Mouse (Mus musculus) MEL (cell line): ENCODE measurements around the gene Gm42715. TPM values are rescaled to one million over a fixed set of nuclear protein-coding genes. Genes with fewer than 3 reads are reported as not detected.

Source experiments
- DNase-seq: peaks from one replicate; pipeline ENCODE4 v3.0.0; 2011; ENCODE audit warnings: low read depth, low spot score
- H3K27ac ChIP-seq: 2 replicates; pipeline ENCODE4 v1.5.1; 2012; ENCODE audit warnings: low read depth, mild to moderate bottlenecking, control low read depth, low read length, moderate library complexity; ENCODE audit not compliant: control insufficient read depth
- H3K27me3 ChIP-seq, 2 experiments: fragments of 150-350 bp in 1 of 2; sonication (generic) in 1 of 2; 2 replicates each; pipeline ENCODE4 v1.6.1; 2012; ENCODE audit warnings: low read length in 2 of 2, mild to moderate bottlenecking in 2 of 2, improper control_type of control experiment in 1 of 2, moderate library complexity in 1 of 2; ENCODE audit not compliant: insufficient read depth in 2 of 2, control insufficient read depth in 1 of 2
- H3K36me3 ChIP-seq, 2 experiments: 2 replicates each; pipeline ENCODE4 v1.6.1; 2012 to 2014; ENCODE audit warnings: low read length in 2 of 2, improper control_type of control experiment in 1 of 2, inconsistent platforms in 1 of 2, mild to moderate bottlenecking in 1 of 2; ENCODE audit not compliant: insufficient read depth in 2 of 2, control insufficient read depth in 1 of 2
- H3K4me1 ChIP-seq, 2 experiments: fragments of 150-350 bp in 1 of 2; sonication (generic) in 1 of 2; 2 replicates each; pipeline ENCODE4 v1.6.1; 2012; ENCODE audit warnings: low read length in 2 of 2, improper control_type of control experiment in 1 of 2, mild to moderate bottlenecking in 1 of 2; ENCODE audit not compliant: insufficient read depth in 2 of 2, control insufficient read depth in 1 of 2
- H3K4me3 ChIP-seq, 2 experiments: fragments of 150-350 bp in 1 of 2; sonication (generic) in 1 of 2; 2 replicates each; pipeline ENCODE4 v1.5.1; 2012; ENCODE audit warnings: low read depth in 2 of 2, low read length in 2 of 2, mild to moderate bottlenecking in 2 of 2, moderate library complexity in 2 of 2, control low read depth in 1 of 2, improper control_type of control experiment in 1 of 2; ENCODE audit not compliant: control insufficient read depth in 1 of 2, insufficient read depth in 1 of 2
- H3K79me2 ChIP-seq: 2 replicates; pipeline ENCODE4 v1.6.1; 2012; ENCODE audit warnings: mild to moderate bottlenecking, low read length, moderate library complexity; ENCODE audit not compliant: control insufficient read depth, poor library complexity, insufficient read depth
- H3K9ac ChIP-seq: 2 replicates; pipeline ENCODE4 v1.6.1; 2012; ENCODE audit warnings: low read depth, mild to moderate bottlenecking, control low read depth, low read length, moderate library complexity; ENCODE audit not compliant: control insufficient read depth, poor library complexity, severe bottlenecking
- H3K9me3 ChIP-seq: fragments of 150-350 bp; sonication (generic); replicated peaks from 2 replicates; pipeline ENCODE4 v1.6.1; 2012; ENCODE audit warnings: mild to moderate bottlenecking, low read length, improper control_type of control experiment, moderate library complexity; ENCODE audit not compliant: insufficient read depth
- E2F4 ChIP-seq: IDR thresholded peaks from 2 replicates; pipeline ENCODE4 v1.6.1; 2011; ENCODE audit warnings: low read depth, low read length, improper control_type of control experiment, borderline replicate concordance
- GATA1 ChIP-seq: IDR thresholded peaks from 2 replicates; pipeline ENCODE4 v1.6.1; 2011; ENCODE audit warnings: low read depth, low read length, improper control_type of control experiment
- HCFC1 ChIP-seq: IDR thresholded peaks from 2 replicates; pipeline ENCODE4 v1.6.1; 2012; ENCODE audit warnings: low read depth, mild to moderate bottlenecking, inconsistent platforms, low read length, improper control_type of control experiment, moderate library complexity
- JUND ChIP-seq: IDR thresholded peaks from 2 replicates; pipeline ENCODE4 v1.6.1; 2011; ENCODE audit warnings: low read depth, mild to moderate bottlenecking, improper control_type of control experiment, low read length
- KAT2A ChIP-seq: conservative IDR thresholded peaks from 2 replicates; pipeline ENCODE4 v1.6.1; 2012; ENCODE audit warnings: low read depth, low read length, improper control_type of control experiment, inconsistent platforms
- MAX ChIP-seq: IDR thresholded peaks from 2 replicates; pipeline ENCODE4 v1.6.1; 2011; ENCODE audit warnings: low read length, improper control_type of control experiment
- MAZ ChIP-seq: IDR thresholded peaks from 2 replicates; pipeline ENCODE4 v1.6.1; 2012; ENCODE audit warnings: low read depth, mild to moderate bottlenecking, inconsistent platforms, low read length, improper control_type of control experiment
- MEF2A ChIP-seq: IDR thresholded peaks from 2 replicates; pipeline ENCODE4 v1.6.1; 2014; ENCODE audit warnings: low read depth, mild to moderate bottlenecking, inconsistent platforms, low read length, improper control_type of control experiment; ENCODE audit not compliant: poor library complexity, insufficient replicate concordance, severe bottlenecking; ENCODE audit errors: extremely low read depth
- MXI1 ChIP-seq: IDR thresholded peaks from 2 replicates; pipeline ENCODE4 v1.6.1; 2011; ENCODE audit warnings: mild to moderate bottlenecking, low read depth, low read length, improper control_type of control experiment
- POLR2A ChIP-seq, 2 experiments: IDR thresholded peaks; 2 replicates each; pipeline ENCODE4 v1.6.1; 2011 to 2012; ENCODE audit warnings: low read length in 2 of 2, mild to moderate bottlenecking in 2 of 2, control low read depth in 1 of 2, improper control_type of control experiment in 1 of 2, low read depth in 1 of 2, moderate library complexity in 1 of 2; ENCODE audit not compliant: control insufficient read depth in 1 of 2, insufficient read depth in 1 of 2, poor library complexity in 1 of 2
- SIN3A ChIP-seq: IDR thresholded peaks from 2 replicates; pipeline ENCODE4 v1.6.1; 2012; ENCODE audit warnings: low read length, improper control_type of control experiment, inconsistent platforms
- TAL1 ChIP-seq: IDR thresholded peaks from 2 replicates; pipeline ENCODE4 v1.6.1; 2012; ENCODE audit warnings: mild to moderate bottlenecking, inconsistent platforms, low read length, moderate library complexity, mixed read lengths
- TBP ChIP-seq: IDR thresholded peaks from 2 replicates; pipeline ENCODE4 v1.8.0; 2011; ENCODE audit warnings: low read depth, low read length, improper control_type of control experiment
- USF1 ChIP-seq: IDR thresholded peaks from 2 replicates; pipeline ENCODE4 v1.6.1; 2014; ENCODE audit warnings: low read depth, mild to moderate bottlenecking, inconsistent platforms, low read length, improper control_type of control experiment, moderate library complexity
- ZC3H11A ChIP-seq: IDR thresholded peaks from 2 replicates; pipeline ENCODE4 v1.6.1; 2012; ENCODE audit warnings: low read depth, mild to moderate bottlenecking, inconsistent platforms, low read length, improper control_type of control experiment
- ZKSCAN1 ChIP-seq: IDR thresholded peaks from 2 replicates; pipeline ENCODE4 v1.6.1; 2012; ENCODE audit warnings: low read depth, mild to moderate bottlenecking, inconsistent platforms, low read length, improper control_type of control experiment, moderate library complexity
- ZMIZ1 ChIP-seq: IDR thresholded peaks from 2 replicates; pipeline ENCODE4 v1.6.1; 2012; ENCODE audit warnings: low read depth, mild to moderate bottlenecking, inconsistent platforms, low read length, improper control_type of control experiment, moderate library complexity
- ZNF384 ChIP-seq: IDR thresholded peaks from 2 replicates; pipeline ENCODE4 v1.6.1; 2012; ENCODE audit warnings: low read depth, mild to moderate bottlenecking, inconsistent platforms, low read length, improper control_type of control experiment
- polyA plus RNA-seq, 2 experiments: library from polyadenylated mRNA; stranded (reverse) in 1 of 2; unstranded in 1 of 2; fragments of >175 nt in 1 of 2; fragments of >200 nt in 1 of 2; gene quantifications; 2 replicates each; pipeline versions ENCODE4 v1.2.1 to v1.2.4; 2012; ENCODE audit warnings: low replicate concordance in 2 of 2, low read depth in 1 of 2; ENCODE audit not compliant: insufficient read length in 2 of 2, insufficient read depth in 1 of 2, missing spikeins in 1 of 2
- total RNA-seq: library from RNA; depleted of rRNA; stranded (reverse); fragments of 300-350 nt; gene quantifications from 2 replicates; pipeline ENCODE4 v1.2.3, GENCODE M21; 2012

Gm42715 gene
- total and polyA plus RNA-seq, 3 experiments = 9.0 to 25.4 TPM; not detected in 1

DNA sequence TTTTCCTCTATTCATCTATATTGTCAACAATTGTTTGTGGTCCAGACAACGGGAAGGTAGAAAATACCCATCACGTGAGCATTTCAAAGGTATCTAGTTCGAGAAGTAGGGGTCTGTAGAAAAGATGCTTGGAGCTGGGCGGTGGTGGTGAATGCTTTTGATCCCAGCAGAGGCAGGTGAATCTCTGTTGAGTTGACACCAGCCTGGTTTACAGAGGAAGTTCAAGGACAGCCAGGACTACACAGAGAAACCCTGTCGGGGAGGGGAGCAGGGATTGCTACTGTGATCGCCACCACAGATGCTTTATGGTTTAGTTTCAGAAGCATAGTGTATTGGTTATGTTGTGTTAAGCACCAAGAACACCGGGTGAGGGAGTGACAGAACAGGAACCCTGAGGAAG is 54.7 kb downstream of the Gm42715 start:
- H3K9me3 ChIP-seq = no peaks in the 10 kb centered on the region
- H3K4me3 ChIP-seq = peak overlapping the region; percentile 86 to 90
- H3K4me1 ChIP-seq = peaks cover 0 to 10% of the 10 kb centered on the region in 2 experiments; a peak in 2 of 4 replicates
- peak overlapping the region; percentile 80 for H3K9ac ChIP-seq
- DNase-seq = peak; percentile 42
- no peak overlapping the region; the same call in 1 of the 2 replicates for H3K27ac ChIP-seq
- no peaks in the 10 kb centered on the region for H3K27me3 ChIP-seq
- peaks cover 0 to 11% of the 10 kb centered on the region in 2 experiments; a peak in 2 of 4 replicates for H3K36me3 ChIP-seq
- H3K79me2 ChIP-seq = peaks cover 16% of the 10 kb centered on the region
- TF ChIP-seq USF1 (peak; percentile 46; the same call in 1 of the 2 replicates), ZKSCAN1 (no peak)

DNA sequence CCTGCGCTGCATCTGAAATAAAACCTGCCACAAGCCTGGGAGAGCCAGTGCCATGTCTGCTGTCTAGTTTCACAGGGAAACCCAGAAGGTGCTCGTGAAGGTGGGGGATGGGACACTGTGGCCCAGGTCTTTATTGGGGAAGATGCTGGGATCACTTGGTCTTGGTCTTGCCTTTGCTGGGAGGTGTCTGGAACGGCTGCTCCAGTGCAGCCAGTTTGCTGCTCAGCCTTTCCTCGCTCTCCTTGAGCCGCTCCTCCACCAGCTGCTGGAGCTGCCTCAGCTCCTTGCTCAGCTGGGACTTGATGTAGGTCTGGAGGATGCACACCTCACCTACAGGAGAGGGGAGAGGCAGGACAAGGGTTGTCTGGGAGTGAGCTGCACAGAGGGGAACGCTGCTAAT is 63.9 kb downstream of the Gm42715 start:
- TF ChIP-seq E2F4 = no peak
- no peak for TF ChIP-seq JUND
- no peak for TF ChIP-seq ZNF384
- no peak for TF ChIP-seq ZC3H11A
- no peak for TF ChIP-seq ZMIZ1
- TF ChIP-seq TBP = no peak
- no peak for TF ChIP-seq SIN3A
- no peak for TF ChIP-seq MXI1
- no peak for TF ChIP-seq POLR2A (IDR thresholded peaks at IDR 0.05; ENCODE audit: control insufficient read depth in 1 of 2, insufficient read depth in 1 of 2, low read depth in 1 of 2, low read length in 2 of 2, poor library complexity in 1 of 2)
- no peak for TF ChIP-seq KAT2A
- no peak for TF ChIP-seq MAX
- TF ChIP-seq MAZ = no peak
- no peak for TF ChIP-seq MEF2A
- no peak for TF ChIP-seq TAL1
- TF ChIP-seq GATA1 = no peak
- TF ChIP-seq HCFC1 = no peak
- Histone ChIP-seq H3K79me2 (no peaks in the 10 kb centered on the region), H3K27ac (no peak overlapping the region), H3K9ac (no peak overlapping the region), H3K9me3 (no peaks in the 10 kb centered on the region), H3K27me3 (no peaks in the 10 kb centered on the region), H3K36me3 (peaks cover 0 to 24% of the 10 kb centered on the region in 2 experiments; a peak in 3 of 4 replicates), H3K4me3 (no peak overlapping the region), H3K4me1 (peaks cover 6 to 26% of the 10 kb centered on the region in 2 experiments; a peak in 3 of 4 replicates)
- DNase-seq = no peak
